Mouse (Mus musculus) midbrain, postnatal 0 days (tissue): ENCODE measurements around the gene Krtap2-4. TPM values are rescaled to one million over a fixed set of nuclear protein-coding genes. Genes with fewer than 3 reads are reported as not detected.
"Not testable (repeated sequence)": the region's sequence is repeated elsewhere in the genome, so short reads cannot be mapped to it uniquely, and the experiment has no call there.

Experiments
- ATAC-seq: fragments of 200-750 bp; cut with Nextera tagmentation; 2 replicates; pipeline ENCODE4 v1.8.0; 2017; ENCODE audit warnings: moderate number of reproducible peaks, mild to moderate bottlenecking, moderate TSS enrichment, moderate library complexity; ENCODE audit not compliant: low FRiP score
- DNase-seq: peaks from one replicate; pipeline ENCODE4 v3.0.0-alpha.2; 2015; ENCODE audit warnings: low spot score
- H3K27ac ChIP-seq: fragments of 300-500 bp; sonication (generic); 2 replicates; pipeline ENCODE4 v1.5.1; 2014; ENCODE audit warnings: low read depth, mild to moderate bottlenecking, low read length, mixed read lengths
- H3K27me3 ChIP-seq: fragments of 300-500 bp; sonication (generic); 2 replicates; pipeline ENCODE4 v1.6.1; 2014; ENCODE audit warnings: low read length, control low read depth, mixed read lengths; ENCODE audit not compliant: insufficient read depth
- H3K36me3 ChIP-seq: fragments of 300-500 bp; sonication (generic); 2 replicates; pipeline ENCODE4 v1.6.1; 2014; ENCODE audit warnings: low read length, control low read depth, mixed read lengths; ENCODE audit not compliant: insufficient read depth
- H3K4me1 ChIP-seq: fragments of 300-500 bp; sonication (generic); 2 replicates; pipeline ENCODE4 v1.6.1; 2014; ENCODE audit warnings: mild to moderate bottlenecking, control low read depth, antibody characterized with exemption, low read length, mixed read lengths; ENCODE audit not compliant: insufficient read depth
- H3K4me2 ChIP-seq: fragments of 300-500 bp; sonication (generic); 2 replicates; pipeline ENCODE4 v1.6.1; 2014; ENCODE audit warnings: low read depth, mild to moderate bottlenecking, low read length, mixed read lengths; ENCODE audit not compliant: poor library complexity, severe bottlenecking
- H3K4me3 ChIP-seq: fragments of 300-500 bp; sonication (generic); 2 replicates; pipeline ENCODE4 v1.5.1; 2014; ENCODE audit warnings: low read depth, mild to moderate bottlenecking, low read length, moderate library complexity
- H3K9ac ChIP-seq: fragments of 300-500 bp; sonication (generic); replicated peaks from 2 replicates; pipeline ENCODE4 v1.6.1; 2014; ENCODE audit warnings: mild to moderate bottlenecking, low read length, moderate library complexity, mixed read lengths; ENCODE audit not compliant: poor library complexity, severe bottlenecking
- H3K9me3 ChIP-seq: fragments of 300-500 bp; sonication (generic); 2 replicates; pipeline ENCODE4 v1.6.1; 2016; ENCODE audit warnings: low read length, control low read depth
- CTCF ChIP-seq: IDR thresholded peaks from 2 replicates; pipeline ENCODE4 v1.5.1; 2016; ENCODE audit warnings: antibody characterized with exemption, mild to moderate bottlenecking
- WGBS: fragments of 180-500 bp; shearing (Covaris S2); extraction: QIAGEN DNeasy Blood & Tissue Kit; methylation state at CpG from one replicate; pipeline ENCODE4 v1.1.7; 2014; 5-methylcytosine and 5-hydroxymethylcytosine counted together
- polyA plus RNA-seq: library from polyadenylated mRNA; unstranded; fragments of >200 nt; fragmentation: Nextera tagmentation; extraction: Ambion mirVana; gene quantifications from 2 replicates; pipeline ENCODE4 v1.2.1, GENCODE M21; 2015
- total RNA-seq: library from RNA; depleted of rRNA; stranded (reverse); fragments of >200 nt; gene quantifications from 2 replicates; pipeline ENCODE4 v1.2.3, GENCODE M21; 2014; rRNA removed

Gene Krtap2-4
- total RNA-seq (not detected in 2 replicates), polyA plus RNA-seq (not detected in 2 replicates)

- no peak for DNase-seq
Observed at GRCm38 (mm10) chr11:99614796-99615363, at the start of gene Krtap2-4. TSS of gene Krtap2-4 (minus strand) at chr11:99614846.

DNA sequence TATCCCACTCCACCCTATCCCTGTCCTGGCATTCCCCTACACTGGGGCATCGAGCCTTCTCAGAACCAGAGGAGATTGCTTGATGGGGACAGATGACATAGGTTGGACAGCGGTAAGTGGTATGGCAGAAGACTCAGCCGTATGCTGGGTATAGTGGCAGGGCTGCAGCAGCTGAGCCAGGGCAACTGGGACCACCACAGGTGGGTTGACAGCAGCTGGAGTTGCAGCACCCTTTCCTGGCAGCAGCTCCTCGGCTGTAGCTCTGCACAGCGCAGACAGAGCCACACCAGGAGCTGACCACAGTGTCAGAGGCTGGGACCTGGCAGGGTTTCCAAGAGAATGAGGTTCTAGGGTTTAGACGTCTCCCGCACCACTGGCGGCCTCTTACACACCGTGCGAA is 48.2 kb upstream of the Krtap2-4 start:
- 86% methylated on average over 10 of the region's 10 CpGs for WGBS
- Histone ChIP-seq H3K4me2 (no peak overlapping the region), H3K27ac (no peak overlapping the region), H3K4me3 (no peak overlapping the region), H3K9me3 (no peaks in the 10 kb centered on the region), H3K9ac (no peak overlapping the region), H3K4me1 (no peaks in the 10 kb centered on the region), H3K27me3 (no peaks in the 10 kb centered on the region), H3K36me3 (no peaks in the 10 kb centered on the region)
- TF ChIP-seq CTCF = no peak
- DNase-seq (no peak), ATAC-seq (no peak)

More at GRCm38 (mm10) chr11:99614796-99615363, at the start of gene Krtap2-4:
- H3K4me2 ChIP-seq = no peak within 1 kb of the TSS
- H3K4me1 ChIP-seq = no peaks in the 10 kb centered on the region
- TF ChIP-seq CTCF = no peak
- no peak within 1 kb of the TSS for H3K27ac ChIP-seq
- no peaks in the 10 kb centered on the region for H3K9me3 ChIP-seq
- H3K9ac ChIP-seq = no peak within 1 kb of the TSS
- H3K27me3 ChIP-seq = no peaks in the 10 kb centered on the region
- WGBS = 71% methylated on average over 3 of the region's 3 CpGs
- no peak within 1 kb of the TSS for H3K4me3 ChIP-seq
- H3K36me3 ChIP-seq = no peaks in the 10 kb centered on the region
- no peak for ATAC-seq

DNA sequence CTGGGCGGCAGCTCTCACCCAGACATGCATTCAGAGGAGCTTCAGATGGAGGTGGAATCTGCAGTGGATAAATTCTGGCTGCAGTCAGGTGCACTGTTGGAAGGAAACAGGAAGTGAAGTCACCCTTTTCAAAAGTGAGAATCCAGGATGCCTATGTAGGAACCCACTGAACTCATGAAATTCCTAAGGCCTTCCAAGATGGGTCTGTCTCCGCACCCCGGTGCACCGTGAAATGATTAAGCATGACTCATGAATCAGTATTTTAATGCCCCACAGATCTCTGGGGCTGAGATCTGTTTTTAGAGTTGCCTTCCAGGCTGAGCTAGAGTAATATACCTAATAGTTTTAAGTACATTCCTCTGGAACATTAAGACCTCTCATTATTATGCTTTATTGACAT is 44.6 kb upstream of the Krtap2-4 start:
- no peak for ATAC-seq
- Histone ChIP-seq H3K36me3 (no peaks in the 10 kb centered on the region), H3K27me3 (no peaks in the 10 kb centered on the region), H3K27ac (no peak overlapping the region), H3K9ac (no peak overlapping the region), H3K9me3 (no peaks in the 10 kb centered on the region), H3K4me1 (no peaks in the 10 kb centered on the region), H3K4me2 (no peak overlapping the region), H3K4me3 (no peak overlapping the region)
- DNase-seq = no peak
- no peak for TF ChIP-seq CTCF
- WGBS = 92% methylated on average over 4 of the region's 4 CpGs

DNA sequence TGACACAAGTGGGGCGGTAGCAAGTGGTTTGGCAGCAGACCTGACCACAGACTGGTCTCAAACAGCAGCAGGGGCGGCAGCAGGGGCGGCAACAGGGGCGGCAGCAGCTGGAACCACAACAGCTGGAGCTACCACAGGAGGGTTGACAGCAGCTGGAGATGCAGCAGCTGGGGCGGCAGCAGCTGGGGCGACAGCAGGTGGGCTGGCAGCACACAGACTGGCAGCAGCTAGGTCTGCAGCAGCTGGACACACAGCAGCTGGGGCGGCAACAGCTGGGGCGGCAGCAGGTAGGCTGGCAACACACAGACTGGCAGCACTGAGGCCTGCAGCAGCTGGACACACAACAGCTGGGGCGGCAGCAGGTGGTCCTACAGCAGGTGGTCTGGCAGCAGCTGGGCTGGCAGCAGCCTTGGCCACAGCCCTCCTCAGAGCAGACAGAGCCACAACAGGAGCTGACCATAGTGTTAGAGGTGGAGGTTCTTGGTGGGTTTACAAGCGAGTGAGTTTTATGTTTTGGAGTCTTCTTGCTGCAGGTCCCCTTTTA is 43.9 kb upstream of the Krtap2-4 start, which contains the start of gene Gm11563:
Gene Gm11563 (minus strand): TSS at position 494 of the 544 bp plus-strand sequence.
- not testable (repeated sequence) for H3K9ac ChIP-seq, ATAC-seq, H3K4me2 ChIP-seq, H3K27ac ChIP-seq, H3K36me3 ChIP-seq, H3K9me3 ChIP-seq, H3K27me3 ChIP-seq, H3K4me1 ChIP-seq, DNase-seq, H3K4me3 ChIP-seq
- WGBS = 67% methylated on average over 10 of the region's 10 CpGs

- no peaks in the 10 kb centered on the region for H3K4me1 ChIP-seq
- no peaks in the 10 kb centered on the region for H3K9me3 ChIP-seq
- no peak overlapping the region for H3K4me3 ChIP-seq
- no peaks in the 10 kb centered on the region for H3K36me3 ChIP-seq
- no peak for ATAC-seq
- no peak overlapping the region for H3K4me2 ChIP-seq
- WGBS = 48% methylated on average over 5 of the region's 5 CpGs
- no peaks in the 10 kb centered on the region for H3K27me3 ChIP-seq
- no peak overlapping the region for H3K27ac ChIP-seq
- H3K9ac ChIP-seq = no peak overlapping the region
- no peak for DNase-seq
- TF ChIP-seq CTCF = no peak
Observed at GRCm38 (mm10) chr11:99657051-99657450, 42.4 kb upstream of the Krtap2-4 start.

- Histone ChIP-seq H3K27me3 (no peaks in the 10 kb centered on the region), H3K4me2 (no peak within 1 kb of the TSS), H3K9ac (no peak within 1 kb of the TSS), H3K4me1 (no peaks in the 10 kb centered on the region), H3K36me3 (no peaks in the 10 kb centered on the region), H3K27ac (no peak within 1 kb of the TSS), H3K4me3 (no peak within 1 kb of the TSS), H3K9me3 (no peaks in the 10 kb centered on the region)
- DNase-seq (no peak), ATAC-seq (no peak)
- TF ChIP-seq CTCF = no peak
- 88% methylated on average over 2 of the region's 2 CpGs for WGBS
Observed at GRCm38 (mm10) chr11:99650136-99650535, 35.5 kb upstream of the Krtap2-4 start, which contains the start of gene Gm11555. TSS of gene Gm11555 (minus strand) at chr11:99650236.
